Mouse (Mus musculus) liver, adult 2 months (tissue): ENCODE results near the gene Sema3f. TPM values are rescaled to one million over a fixed set of nuclear protein-coding genes. Genes with fewer than 3 reads are reported as not detected.
"Not testable (repeated sequence)": the region's sequence is repeated elsewhere in the genome, so short reads cannot be mapped to it uniquely, and the experiment has no call there.

Experiments used
- DNase-seq: peaks from one replicate; pipeline ENCODE4 v3.0.0-alpha.2; 2011; ENCODE audit warnings: low read depth, low spot score; ENCODE audit errors: extremely low read depth
- H3K27ac ChIP-seq: fragments of 200-500 bp; replicated peaks from 2 replicates; pipeline ENCODE4 v1.5.1; 2012; ENCODE audit warnings: low read depth, mild to moderate bottlenecking, control low read depth, inconsistent platforms, low read length; ENCODE audit not compliant: insufficient read depth
- H3K27me3 ChIP-seq: fragments of 200-500 bp; 2 replicates; pipeline ENCODE4 v1.6.1; 2012; ENCODE audit warnings: mild to moderate bottlenecking, moderate library complexity, low read length, inconsistent platforms; ENCODE audit not compliant: control insufficient read depth, insufficient read depth
- H3K36me3 ChIP-seq: fragments of 200-500 bp; 2 replicates; pipeline ENCODE4 v1.6.1; 2012; ENCODE audit warnings: low read length, inconsistent platforms; ENCODE audit not compliant: control insufficient read depth, insufficient read depth
- H3K4me1 ChIP-seq: fragments of 200-500 bp; 2 replicates; pipeline ENCODE4 v1.6.1; 2011; ENCODE audit warnings: low read length; ENCODE audit not compliant: control insufficient read depth, insufficient read depth
- H3K4me3 ChIP-seq: fragments of 200-500 bp; 2 replicates; pipeline ENCODE4 v1.5.1; 2011; ENCODE audit warnings: low read depth, mild to moderate bottlenecking, control low read depth, low read length, moderate library complexity; ENCODE audit not compliant: insufficient read depth
- H3K79me2 ChIP-seq: fragments of 200-500 bp; 2 replicates; pipeline ENCODE4 v1.6.1; 2012; ENCODE audit warnings: inconsistent platforms, mild to moderate bottlenecking, low read length, moderate library complexity; ENCODE audit not compliant: control insufficient read depth, insufficient read depth
- H3K9ac ChIP-seq: fragments of 200-500 bp; 2 replicates; pipeline ENCODE4 v1.6.1; 2012; ENCODE audit warnings: low read depth, mild to moderate bottlenecking, control low read depth, inconsistent platforms, low read length
- CTCF ChIP-seq: fragments of 200-500 bp; IDR thresholded peaks from 2 replicates; pipeline ENCODE4 v1.5.1; 2011; ENCODE audit warnings: low read depth, low read length, control low read depth
- POLR2A ChIP-seq: fragments of 200-500 bp; IDR thresholded peaks from 2 replicates; pipeline ENCODE4 v1.6.1; 2011; ENCODE audit warnings: low read length, control low read depth; ENCODE audit not compliant: insufficient read depth; ENCODE audit errors: extremely low read depth
- WGBS: fragments of 180-500 bp; shearing (Covaris S2); methylation state at CpG from one replicate; pipeline ENCODE4 v1.1.7; 2018; 5-methylcytosine and 5-hydroxymethylcytosine counted together
- polyA plus RNA-seq: library from polyadenylated mRNA; depleted of rRNA; stranded (reverse); fragments of >200 nt; gene quantifications from 2 replicates; pipeline ENCODE4 v1.2.3, GENCODE M21; 2012
- total RNA-seq: library from RNA; depleted of rRNA; stranded (reverse); fragments of >200 nt; gene quantifications from 2 replicates; pipeline ENCODE4 v1.2.3, GENCODE M21; 2014

The Sema3f gene
- total and polyA plus RNA-seq, 2 experiments: 3.5 to 8.9 TPM

GRCm38 (mm10) chr9:107685231-107685981, 24.9 kb downstream of the Sema3f start:
- Histone ChIP-seq H3K27ac (0 out of 2 replicates have a peak overlapping the region, but pooled peaks have one; percentile 5), H3K79me2 (no peaks in the 10 kb centered on the region), H3K9ac (no peak overlapping the region), H3K27me3 (no peaks in the 10 kb centered on the region), H3K4me3 (no peak overlapping the region), H3K4me1 (no peaks in the 10 kb centered on the region), H3K36me3 (no peaks in the 10 kb centered on the region)
- DNase-seq: no peak
- WGBS: 62% methylated on average over 17 of the region's 17 CpGs
- TF ChIP-seq CTCF (peak; percentile 70), POLR2A (no peak)

DNA sequence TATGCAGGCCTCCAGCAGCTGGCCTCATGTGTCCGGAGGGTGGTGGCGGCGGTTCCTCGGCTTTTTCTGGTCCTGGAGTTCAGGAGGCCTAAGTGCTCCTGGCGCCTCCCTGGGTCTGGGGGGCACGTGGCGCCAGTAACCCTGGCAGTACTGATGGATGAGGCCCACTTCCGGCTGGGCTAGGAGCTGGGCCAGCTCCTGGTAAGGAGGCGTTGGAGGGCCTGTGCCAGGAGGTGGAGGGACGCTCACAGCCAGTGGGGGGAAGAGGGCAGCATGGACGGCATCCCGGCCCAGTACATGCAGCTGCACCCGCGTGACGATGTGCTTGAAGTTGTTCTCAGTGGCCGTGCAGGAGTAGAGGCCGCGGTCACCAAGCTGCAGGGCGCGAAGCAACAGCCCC, 27.9 kb downstream of the Sema3f start:
- Histone ChIP-seq H3K27me3 (no peaks in the 10 kb centered on the region), H3K27ac (no peak overlapping the region), H3K36me3 (no peaks in the 10 kb centered on the region), H3K79me2 (no peaks in the 10 kb centered on the region), H3K9ac (no peak overlapping the region), H3K4me1 (0 out of 2 replicates have a peak, but pooled peaks cover 1% of the 10 kb centered on the region), H3K4me3 (no peak overlapping the region)
- TF ChIP-seq CTCF (no peak), POLR2A (no peak)
- no peak for DNase-seq
- 87% methylated on average over 20 of the region's 20 CpGs for WGBS

DNA sequence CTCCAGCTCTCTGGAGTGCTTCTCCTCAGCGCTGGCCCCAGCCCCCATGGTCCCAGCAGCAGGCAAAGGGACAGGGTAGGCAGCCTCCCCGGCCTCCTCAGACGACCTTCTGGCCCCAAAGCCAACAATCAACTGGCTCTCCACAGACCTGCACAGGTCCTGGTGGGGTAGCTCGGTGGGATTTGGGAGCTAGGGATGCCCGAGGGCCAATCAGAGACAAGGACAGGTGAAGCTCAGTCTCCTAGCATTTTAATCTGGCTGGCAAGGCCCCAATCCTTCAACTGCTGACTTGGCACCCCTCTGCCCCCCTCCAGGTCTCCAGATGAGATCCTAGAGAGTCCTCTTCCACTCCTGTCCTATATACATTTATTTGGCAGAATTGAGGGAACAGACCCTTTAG, 30.8 kb downstream of the Sema3f start, which contains the start of gene Gnat1:
Gene Gnat1 (minus strand): TSS at position 212 of the 400 bp plus-strand sequence.
- no peak for DNase-seq
- Histone ChIP-seq H3K27ac (no peak within 1 kb of the TSS), H3K27me3 (no peaks in the 10 kb centered on the region), H3K79me2 (no peaks in the 10 kb centered on the region), H3K9ac (no peak within 1 kb of the TSS), H3K4me1 (peaks cover 10% of the 10 kb centered on the region; the same call in 1 of the 2 replicates), H3K4me3 (no peak within 1 kb of the TSS), H3K36me3 (no peaks in the 10 kb centered on the region)
- 69% methylated on average over 5 of the region's 5 CpGs for WGBS
- TF ChIP-seq CTCF (no peak), POLR2A (no peak)

GRCm38 (mm10) chr9:107678861-107679260, 31.4 kb downstream of the Sema3f start:
- DNase-seq: no peak
- 95% methylated on average over 2 of the region's 2 CpGs for WGBS
- no peaks in the 10 kb centered on the region for H3K27me3 ChIP-seq

GRCm38 (mm10) chr9:107677819-107678526, 32.3 kb downstream of the Sema3f start:
- TF ChIP-seq CTCF: peak; percentile 31
- not testable (repeated sequence) for H3K79me2 ChIP-seq, H3K4me3 ChIP-seq, H3K9ac ChIP-seq, H3K27me3 ChIP-seq, H3K27ac ChIP-seq, H3K36me3 ChIP-seq
- 36% methylated on average over 14 of the region's 14 CpGs for WGBS
- DNase-seq: peak; percentile 53
- H3K4me1 ChIP-seq: peaks cover 18% of the 10 kb centered on the region; the same call in 1 of the 2 replicates

More at GRCm38 (mm10) chr9:107678861-107679260, 31.4 kb downstream of the Sema3f start:
- Histone ChIP-seq H3K79me2 (no peaks in the 10 kb centered on the region), H3K36me3 (no peaks in the 10 kb centered on the region), H3K9ac (no peak overlapping the region), H3K27ac (no peak overlapping the region), H3K4me3 (no peak overlapping the region), H3K4me1 (peaks cover 14% of the 10 kb centered on the region; the same call in 1 of the 2 replicates)
- no peak for TF ChIP-seq POLR2A
- TF ChIP-seq CTCF: no peak
